ENCODE assay signal across 8 mouse cellular contexts in the genomic region with DNA sequence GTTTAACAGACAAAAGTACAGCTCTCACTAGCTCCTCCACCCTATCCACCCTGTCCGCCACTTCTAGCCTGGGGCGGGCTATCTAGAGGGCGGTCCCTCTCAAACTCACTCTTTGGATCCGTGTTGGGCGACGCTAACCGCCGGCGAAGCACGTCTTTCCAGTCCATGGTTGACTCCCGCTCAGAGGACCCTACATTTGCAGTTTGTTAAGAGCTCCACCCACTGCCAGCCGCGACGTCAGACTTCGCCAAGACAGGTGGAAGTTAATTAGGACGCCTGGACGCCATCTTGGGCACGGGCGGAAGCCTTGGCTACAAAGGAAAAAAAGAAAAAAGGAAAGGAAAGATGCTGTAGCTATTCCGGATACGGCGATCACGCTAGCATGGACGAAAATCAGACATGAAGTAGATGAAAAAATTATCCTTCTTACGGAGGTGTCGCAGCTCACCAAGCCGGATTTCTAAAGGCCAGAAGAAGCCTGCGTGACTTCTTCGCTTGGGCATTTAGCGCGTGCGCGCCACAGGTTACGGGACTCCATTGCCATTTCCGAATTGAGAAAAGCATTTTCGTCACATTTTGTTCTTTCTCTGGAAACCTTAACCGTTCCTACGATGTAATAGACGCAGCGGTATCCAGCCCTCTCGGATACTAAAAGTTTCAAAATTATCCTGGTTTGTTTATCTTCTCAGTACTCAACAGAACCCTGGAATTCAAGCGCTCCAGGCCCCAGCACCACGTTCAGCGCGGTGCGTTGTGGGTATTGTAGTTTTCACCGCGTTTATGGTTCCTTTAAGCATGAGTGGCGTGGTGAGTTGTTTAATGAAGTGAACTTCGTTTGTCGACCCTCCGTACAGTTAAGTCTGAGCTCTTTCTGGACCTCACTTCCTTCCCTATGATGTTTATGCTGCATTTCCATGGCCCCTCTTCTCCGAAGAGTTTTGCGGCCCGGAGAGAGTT. TPM values are rescaled to one million over a fixed set of nuclear protein-coding genes. Genes with fewer than 3 reads are reported as not detected.
DNase-seq lines count a peak whose midpoint lies in the region; ATAC-seq lines count a peak whose summit lies in the region.

A gene (minus strand): TSS at position 514 of the 957 bp plus-strand sequence.

- H3K27me3 ChIP-seq in hindbrain, embryonic 11.5 days (ENCODE audit: control insufficient read depth, insufficient read depth, low read length): no peaks in the 10 kb centered on the region

- H3K9me3 ChIP-seq in hindbrain, embryonic 11.5 days (ENCODE audit: control insufficient read depth, low read length): no peaks in the 10 kb centered on the region

- H3K4me1 ChIP-seq in hindbrain, embryonic 11.5 days (replicated peaks; ENCODE audit: control insufficient read depth, insufficient read depth, low read length): peaks cover 3% of the 10 kb centered on the region; the same call in 1 of the 2 replicates

- DNase-seq in Muller cell, postnatal 12 days (ENCODE audit: inconsistent ontology term): peak; percentile 94
- DNase-seq in cerebellum, adult 9-11 months: peak; percentile 90
- peak; percentile 88 to 94 for DNase-seq in frontal cortex, adult 2 months (ENCODE audit: extremely low spot score in 1 of 2, low spot score in 1 of 2)
- DNase-seq in hindbrain, embryonic 11.5 days (ENCODE audit: low spot score): peak; percentile 91
- peak; percentile 88 to 91 for DNase-seq in layer of hippocampus, postnatal 10 days (ENCODE audit: low spot score in 2 of 2)
- DNase-seq in lung, postnatal 10 days: peak; percentile 95
- DNase-seq in ovary, postnatal 36 days (ENCODE audit: low spot score): peak; percentile 88
- DNase-seq in thymus, postnatal 25 days: peak; percentile 91

- peak; percentile 92 for ATAC-seq in hindbrain, embryonic 11.5 days (ENCODE audit: low FRiP score)

- peak within 1 kb of the TSS; percentile 72 for H3K4me2 ChIP-seq in hindbrain, embryonic 11.5 days (replicated peaks; ENCODE audit: low read depth, low read length)

- WGBS in hindbrain, embryonic 11.5 days: under 1% methylated on average over 55 of the region's 55 CpGs

- peak within 1 kb of the TSS; percentile 78 for H3K27ac ChIP-seq in hindbrain, embryonic 11.5 days (ENCODE audit: low read depth, low read length)

- H3K36me3 ChIP-seq in hindbrain, embryonic 11.5 days (ENCODE audit: control insufficient read depth, insufficient read depth, low read length): no peaks in the 10 kb centered on the region

- peak within 1 kb of the TSS; percentile 66 for H3K4me3 ChIP-seq in hindbrain, embryonic 11.5 days (ENCODE audit: low read depth, low read length)

- H3K9ac ChIP-seq in hindbrain, embryonic 11.5 days (ENCODE audit: low read depth, low read length): peak within 1 kb of the TSS; percentile 79

RNA-seq across cellular contexts. Expression of the gene that starts here (rescaled TPM):
- polyA plus RNA-seq in frontal cortex, adult 2 months (2012; rRNA removed): 10.2 and 11.9 TPM in 2 replicates
- polyA plus RNA-seq in hindbrain, embryonic 11.5 days (2014; fragmentation: Nextera tagmentation; extraction: Ambion mirVana): 33.6 and 34.5 TPM in 2 replicates
- 10 to 100 TPM; 13.0 to 13.9 TPM for total RNA-seq in layer of hippocampus, postnatal 10 days (2021)

Comparison
In these comparisons a context has a peak if more than half of its experiments do, and no peak if none do; other contexts are left out.
1. Peak in every context shown above with its lines: DNase-seq, ATAC-seq, H3K4me3 ChIP-seq and H3K27ac ChIP-seq.